Mouse (Mus musculus) heart, postnatal 0 days (tissue): ENCODE data around the gene Pik3c2g.

Experiments
- CTCF ChIP-seq: IDR thresholded peaks from 2 replicates; pipeline ENCODE4 v1.5.1; 2016; ENCODE audit warnings: antibody characterized with exemption, control low read depth, low read depth
- EP300 ChIP-seq: IDR thresholded peaks from 2 replicates; pipeline ENCODE4 v1.6.1; 2016; ENCODE audit warnings: antibody characterized with exemption, low read depth

DNA sequence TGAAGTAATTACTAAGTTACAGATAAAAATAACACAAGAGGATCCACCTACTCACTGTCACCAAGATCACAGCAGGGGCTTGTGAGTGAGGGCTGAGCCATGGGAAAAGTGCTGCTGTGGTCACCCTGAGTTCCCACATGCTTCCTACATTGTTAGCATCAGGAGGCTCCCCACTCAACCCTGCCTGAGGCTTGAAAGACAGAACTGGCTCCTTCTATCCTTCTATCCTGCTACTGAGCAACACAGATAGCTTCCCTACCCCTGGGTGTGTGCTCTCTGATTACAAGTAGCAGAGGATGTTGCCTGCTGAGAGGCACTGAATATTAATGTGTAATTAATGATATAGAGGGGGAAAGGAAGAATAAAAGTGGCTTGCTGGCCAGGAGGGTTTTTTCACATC, 300.2 kb downstream of the Pik3c2g start:
- TF ChIP-seq CTCF, result no peak
- no peak for TF ChIP-seq EP300
